Mouse (Mus musculus) ovary, postnatal 36 days (tissue): ENCODE results near the gene Ppard.
"Not testable (repeated sequence)": the region's sequence is repeated elsewhere in the genome, so short reads cannot be mapped to it uniquely, and the experiment has no call there.

Experiments used
- DNase-seq: peaks from one replicate; pipeline ENCODE4 v3.0.0; 2022; ENCODE audit warnings: low spot score, mixed read lengths

Gene Ppard

DNA sequence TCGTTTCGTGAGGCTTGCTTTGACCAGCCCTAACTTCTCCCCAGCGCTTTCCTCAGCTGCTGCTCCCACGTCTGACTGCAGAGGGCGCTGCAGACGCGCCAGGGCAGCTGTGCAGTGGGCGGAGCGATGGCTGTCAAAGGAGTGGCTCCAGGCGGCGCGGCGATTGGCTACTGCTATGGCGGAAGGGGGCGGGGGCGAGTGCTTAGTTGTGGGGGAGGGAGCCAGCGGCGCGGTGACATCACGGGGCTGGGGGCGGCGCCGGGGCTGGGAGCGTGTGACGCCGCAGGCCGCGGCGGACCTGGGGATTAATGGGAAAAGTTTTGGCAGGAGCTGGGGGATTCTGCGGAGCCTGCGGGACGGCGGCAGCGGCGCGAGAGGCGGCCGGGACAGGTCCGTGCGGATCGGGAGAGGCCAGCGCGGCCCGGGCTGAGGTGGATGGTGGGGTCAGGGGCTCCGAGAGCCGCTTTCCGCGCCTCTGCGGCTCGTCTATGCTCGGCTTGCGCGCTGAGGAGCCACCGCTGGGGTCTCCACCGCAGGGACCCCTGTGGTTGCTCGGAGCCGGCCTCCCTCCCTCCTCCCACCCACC is at the start of gene Ppard:
Gene Ppard (plus strand): TSS at position 226 of the 586 bp plus-strand sequence.
- peak; percentile 99 for DNase-seq

DNA sequence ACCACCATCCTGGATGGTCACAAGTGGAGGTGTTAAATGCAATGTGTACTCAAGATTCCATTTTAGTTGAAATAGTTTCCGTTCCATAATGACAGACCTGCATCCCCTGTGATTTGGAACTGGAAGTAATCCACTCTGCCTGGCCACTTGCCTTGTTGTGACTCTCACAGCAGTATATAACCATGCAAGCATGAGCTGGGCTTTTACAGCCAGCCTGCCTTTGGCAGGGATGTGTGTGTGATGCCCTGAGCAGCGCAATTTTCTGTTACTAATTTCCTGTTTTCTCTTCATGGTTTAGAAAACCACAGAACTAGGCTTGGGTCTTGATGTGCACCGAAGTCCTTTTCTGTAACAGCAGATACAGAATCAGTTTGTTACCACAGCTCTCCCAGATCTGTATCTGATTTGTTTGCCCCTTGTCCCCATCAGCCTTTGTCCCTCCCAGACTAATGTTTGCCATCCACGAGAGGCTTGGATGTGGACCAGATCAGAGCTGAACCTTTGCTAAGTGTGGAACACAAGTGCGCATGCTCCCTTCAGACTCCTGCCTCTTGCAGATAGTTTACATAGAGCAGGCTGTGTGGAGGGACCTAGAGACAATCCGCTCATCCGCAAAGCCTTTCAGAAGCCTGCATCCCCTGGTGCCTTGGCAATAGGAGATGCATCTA is 47.4 kb upstream of the Ppard start:
- DNase-seq = no peak

DNA sequence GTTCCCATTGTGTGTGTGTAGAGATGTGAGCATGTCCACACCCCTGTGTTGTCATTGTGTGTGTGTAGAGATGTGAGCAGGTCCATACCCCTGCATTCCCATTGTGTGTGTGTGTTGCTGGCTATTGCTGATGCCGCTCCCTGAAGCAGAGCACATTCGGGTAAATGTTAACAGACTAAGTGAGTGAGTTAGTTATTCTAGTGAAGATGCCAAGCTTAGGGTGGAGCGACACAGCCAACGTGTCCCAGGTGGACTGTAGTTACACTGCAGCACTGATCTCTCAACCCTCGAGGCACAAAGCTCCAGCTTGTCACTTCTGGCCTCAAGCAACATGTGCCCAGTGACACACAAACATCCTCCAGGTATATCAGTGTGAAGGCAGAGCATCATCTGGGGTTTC is 44.2 kb upstream of the Ppard start:
- no peak for DNase-seq

DNA sequence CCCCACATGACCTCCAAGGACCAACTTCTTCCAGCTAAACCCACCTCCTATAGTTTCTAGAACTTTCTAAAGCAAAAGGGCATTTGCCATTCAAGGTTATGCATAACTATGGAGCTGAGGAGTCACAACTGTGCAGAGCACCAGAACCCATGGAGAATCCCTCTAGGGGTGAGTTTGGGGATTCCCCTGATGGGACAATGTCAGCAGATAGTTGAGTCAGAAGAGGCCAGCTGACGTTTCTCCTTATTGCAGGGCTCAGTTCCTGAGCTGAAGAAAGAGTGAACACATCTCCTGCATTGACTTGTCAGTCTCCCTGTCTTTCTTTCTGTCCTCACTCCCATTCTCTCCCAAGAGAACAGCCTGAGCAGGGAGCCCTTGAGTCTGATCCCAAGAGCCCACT is 39.7 kb upstream of the Ppard start:
- no peak for DNase-seq

- no peak for DNase-seq
Observed at GRCm38 (mm10) chr17:28193559-28193958, 38.9 kb upstream of the Ppard start.

DNA sequence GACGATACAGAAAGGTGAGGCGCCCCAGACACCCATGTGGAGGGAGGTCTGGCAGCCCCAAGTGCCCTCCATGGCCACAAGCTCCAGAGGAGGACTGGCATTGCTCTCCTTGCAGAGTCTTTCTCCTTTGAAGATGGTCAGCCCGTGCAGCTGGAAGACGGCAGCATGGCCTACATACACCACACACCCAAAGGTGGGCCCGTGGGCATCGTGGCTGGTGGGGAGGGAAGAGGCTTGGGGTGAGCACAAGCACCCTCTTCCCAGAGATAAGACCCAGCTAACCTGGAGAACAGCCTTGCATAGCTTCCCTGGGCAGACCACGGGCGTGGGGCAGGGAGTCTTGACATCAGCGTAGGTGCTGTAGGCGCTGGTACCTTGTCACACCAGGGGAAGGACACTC is 37.5 kb upstream of the Ppard start:
- DNase-seq = no peak

DNA sequence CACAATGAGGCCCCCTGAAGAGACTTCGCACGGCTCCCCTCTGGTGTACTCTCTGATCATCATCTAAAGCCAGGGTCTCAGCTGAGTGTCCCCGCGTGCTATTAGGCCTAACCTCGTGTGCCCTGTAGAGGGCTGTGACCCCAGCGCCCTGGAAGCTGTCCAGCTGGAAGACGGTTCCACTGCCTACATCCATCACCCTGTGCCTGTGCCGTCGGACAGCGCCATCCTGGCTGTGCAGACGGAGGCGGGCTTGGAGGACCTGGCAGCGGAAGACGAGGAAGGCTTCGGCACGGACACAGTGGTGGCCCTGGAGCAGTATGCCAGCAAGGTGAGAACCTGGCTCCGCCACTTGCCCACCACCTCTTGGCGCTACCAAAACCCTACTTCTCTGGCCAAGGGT is 34.9 kb upstream of the Ppard start:
- DNase-seq = no peak

GRCm38 (mm10) chr17:28201982-28202381 is 30.5 kb upstream of the Ppard start:
- no peak for DNase-seq

- peak; percentile 43 for DNase-seq
Observed at GRCm38 (mm10) chr17:28204052-28204720, 28.3 kb upstream of the Ppard start.

DNA sequence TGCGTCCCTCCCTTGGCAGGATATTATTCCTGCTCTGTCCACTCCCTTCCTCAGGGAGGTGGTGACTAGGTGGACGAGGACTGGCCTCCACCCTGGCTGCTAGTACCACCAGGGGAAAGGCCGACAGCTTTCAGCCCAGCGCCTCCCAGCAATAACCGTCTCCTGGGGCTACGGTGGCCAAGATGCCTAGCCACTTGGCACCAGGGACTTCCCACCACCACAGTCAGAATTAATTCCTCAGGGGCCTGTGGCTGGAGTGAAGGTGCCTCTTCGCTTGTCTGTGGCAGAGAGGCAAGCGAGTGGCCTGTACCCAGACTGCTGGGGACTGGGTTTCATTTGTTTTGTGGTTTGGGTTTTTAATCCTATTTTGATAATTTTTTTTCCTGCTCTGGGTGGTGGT is 27.1 kb upstream of the Ppard start:
- no peak for DNase-seq

GRCm38 (mm10) chr17:28207092-28207491 is 25.4 kb upstream of the Ppard start:
- no peak for DNase-seq

GRCm38 (mm10) chr17:28207591-28208313 is 24.7 kb upstream of the Ppard start, which contains the start of gene Def6:
TSS of gene Def6 (plus strand) at chr17:28207778.
- DNase-seq = peak; percentile 80

- no peak for DNase-seq
Observed at GRCm38 (mm10) chr17:28208314-28208612, 24.2 kb upstream of the Ppard start.

DNA sequence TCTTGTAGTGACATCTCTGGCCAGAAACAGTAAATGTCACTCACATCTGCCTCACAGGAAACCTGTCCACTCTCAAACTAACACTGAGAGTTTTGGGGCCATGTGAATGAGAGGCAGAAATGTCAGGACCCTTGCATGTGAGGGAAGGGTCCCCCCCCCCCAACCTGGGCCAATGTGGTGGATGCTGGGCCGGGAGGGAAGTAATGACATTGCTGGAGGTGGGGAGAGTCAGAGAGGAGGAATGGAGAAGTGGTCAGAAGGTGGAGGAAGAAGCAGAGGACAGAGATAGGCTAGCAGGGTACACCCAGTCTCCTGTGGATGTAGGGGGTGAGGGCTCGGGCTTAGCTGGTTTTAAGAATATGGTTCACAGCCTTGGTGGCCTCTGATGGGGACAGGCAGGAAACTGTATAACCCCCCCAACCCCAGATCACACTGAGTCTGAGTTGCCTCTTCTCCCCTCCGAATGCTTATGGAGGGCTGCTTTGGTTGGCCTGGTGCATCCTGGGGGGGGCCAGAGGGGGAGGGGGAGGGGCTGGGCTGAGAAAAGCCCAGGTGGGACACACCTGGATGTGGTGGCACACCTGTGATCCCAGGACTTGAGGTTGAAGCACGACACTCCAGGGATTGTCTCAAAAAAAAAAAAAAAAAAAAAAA is 22.9 kb upstream of the Ppard start:
- no peak for DNase-seq

GRCm38 (mm10) chr17:28211921-28212341 is 20.6 kb upstream of the Ppard start:
- no peak for DNase-seq

- no peak for DNase-seq
Observed at GRCm38 (mm10) chr17:28212391-28212790, 20.1 kb upstream of the Ppard start.

DNA sequence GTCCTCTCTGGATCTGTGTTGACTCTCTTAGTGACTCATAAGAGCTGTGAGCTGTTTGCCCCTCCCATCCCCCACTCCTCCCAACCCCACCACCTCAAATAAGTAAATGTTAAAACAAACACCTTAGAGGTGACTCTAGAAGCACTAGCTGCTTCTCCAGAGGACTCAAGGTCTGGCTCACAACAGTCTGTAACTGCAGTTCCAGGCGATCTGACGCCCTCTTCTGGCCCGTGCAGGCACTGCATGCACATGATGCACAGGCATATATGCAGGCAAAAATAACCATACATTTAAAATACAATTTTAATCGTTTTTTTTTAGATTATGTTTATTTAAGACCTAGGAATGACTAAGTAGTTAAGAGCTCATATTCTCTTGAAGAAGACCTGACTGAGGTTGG is 19.3 kb upstream of the Ppard start:
- no peak for DNase-seq

DNA sequence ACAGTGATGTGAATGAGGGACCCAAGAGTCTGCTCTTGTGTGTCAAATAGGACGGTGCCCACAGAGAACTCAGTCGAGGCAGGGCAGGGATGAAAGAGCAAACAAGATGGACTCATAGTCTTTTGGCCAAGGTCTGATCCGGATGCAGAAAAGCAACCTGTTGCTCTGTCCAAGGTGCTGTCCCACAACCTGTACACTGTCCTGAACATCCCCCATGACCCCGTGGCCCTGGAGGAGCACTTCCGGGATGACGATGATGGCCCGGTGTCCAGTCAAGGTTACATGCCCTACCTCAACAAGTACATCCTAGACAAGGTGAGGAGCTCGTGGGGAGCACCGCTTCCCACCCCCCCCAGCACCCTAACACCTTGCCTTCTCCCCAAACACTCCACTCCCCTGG is 15.7 kb upstream of the Ppard start:
- no peak for DNase-seq

- DNase-seq = no peak
Observed at GRCm38 (mm10) chr17:28217721-28218649, 14.5 kb upstream of the Ppard start.

DNA sequence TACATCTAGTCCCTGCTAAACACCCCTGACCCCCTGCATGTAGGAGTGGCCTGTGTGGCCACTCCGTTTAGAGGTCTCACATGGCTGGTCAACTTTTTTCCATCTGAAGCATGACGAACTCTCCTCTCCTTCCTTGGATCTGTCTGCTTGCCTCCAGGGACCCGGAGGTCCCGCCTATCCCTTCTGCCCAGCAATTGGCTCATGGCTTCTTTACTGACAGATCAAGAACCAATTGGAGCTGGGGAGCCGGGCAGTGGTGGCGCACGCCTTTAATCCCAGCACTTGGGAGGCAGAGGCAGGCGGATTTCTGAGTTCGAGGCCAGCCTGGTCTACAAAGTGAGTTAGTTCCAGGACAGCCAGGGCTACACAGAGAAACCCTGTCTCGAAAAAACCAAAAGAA is 10.0 kb upstream of the Ppard start:
- DNase-seq = not testable (repeated sequence)
